Comparison of ENCODE assay signal across 23 mouse cellular contexts in the genomic region with DNA sequence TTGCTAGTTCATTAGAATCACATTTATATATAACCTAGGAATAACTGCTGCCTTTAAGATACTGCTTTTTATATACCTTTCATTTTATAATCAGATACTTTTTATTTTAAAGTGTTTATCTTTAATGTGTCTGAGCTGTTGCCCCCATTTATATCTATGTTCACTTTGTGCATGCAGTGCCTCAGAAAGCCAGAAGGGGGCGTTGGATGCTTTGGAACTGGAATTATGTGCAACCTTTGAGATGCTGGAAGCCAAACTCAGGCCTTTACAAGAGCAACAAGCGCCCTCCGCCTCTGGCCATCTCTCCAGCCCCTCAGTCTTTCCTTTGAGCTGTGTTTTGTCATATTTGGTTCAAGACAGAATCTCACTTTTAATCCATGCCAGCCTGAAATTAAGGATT. TPM values are rescaled to one million over a fixed set of nuclear protein-coding genes. Genes with fewer than 3 reads are reported as not detected.
DNase-seq lines count a peak whose midpoint lies in the region; ATAC-seq and TF ChIP-seq lines count a peak whose summit lies in the region.
"Had no signal": no experiment of that assay in that cellular context is flagged by ENCODE, and none has a peak within 500 bp of the region (broad histone marks: within the 10 kb centered on the region; RNA-seq: fewer than 3 reads in every experiment).

No protein-coding gene starts in this region.

- no peak for TF ChIP-seq POLR2A in brain, embryonic 14.5 days (IDR thresholded peaks at IDR 0.05; ENCODE audit: borderline replicate concordance, extremely low read depth, insufficient read depth, insufficient read length, poor library complexity, severe bottlenecking)

- no peak overlapping the region for H3K27ac ChIP-seq in left cerebral cortex, adult 2 months
- H3K27ac ChIP-seq: embryonic facial prominence, embryonic 12.5 days; hindbrain, embryonic 14.5 days; limb, embryonic 15.5 days had no signal

- peak; percentile 29 for TF ChIP-seq CTCF in left cerebral cortex, adult 2 months (IDR thresholded peaks at IDR 0.05)
- TF ChIP-seq CTCF in brain, embryonic 14.5 days (IDR thresholded peaks at IDR 0.05; ENCODE audit: borderline replicate concordance, extremely low read depth, insufficient read depth, insufficient read length) = peak; percentile 39; the same call in 1 of the 2 replicates

- DNase-seq in CD4-positive, CD25-positive, alpha-beta regulatory T cell, adult 2 months (ENCODE audit: low read depth, low spot score) = peak; percentile 24
- DNase-seq in left cerebral cortex, adult 2 months (ENCODE audit: extremely low spot score in 1 of 2, low spot score in 2 of 2) = no peak
- no peak for DNase-seq in left cerebral cortex, postnatal 25 days (ENCODE audit: low spot score in 2 of 2)
- peak; percentile 14 to 26 for DNase-seq in B cell, adult 2 months
- DNase-seq in brain, embryonic 14.5 days (ENCODE audit: low read depth) = no peak
- no peak for DNase-seq in cerebellum, adult 11-12 months
- DNase-seq in kidney, adult 18-20 months = no peak
- DNase-seq: adrenal gland, adult 2 months; cerebellum, adult 2 months; gastrocnemius, postnatal 10 days; heart, postnatal 14 days; kidney, adult 2 months; kidney, postnatal 25 days; lung, postnatal 14 days; thymus, postnatal 14 days had no signal

- ATAC-seq in CD4-positive, CD25-positive, alpha-beta regulatory T cell, adult 4 months = no peak
- ATAC-seq: forebrain, embryonic 16.5 days had no signal

- intact Hi-C loops in left cerebral cortex, adult 2 months (cut with DNase I) = no loop called here
- intact Hi-C loops in left cerebral cortex, postnatal 25 days (cut with DNase I) = no loop called here

- no peak overlapping the region for H3K4me3 ChIP-seq in left cerebral cortex, adult 2 months
- H3K4me3 ChIP-seq: embryonic facial prominence, embryonic 12.5 days; limb, embryonic 15.5 days had no signal

RNA-seq across cellular contexts. Expression of a gene that starts 4.1 kb away (rescaled TPM):
- under 1 TPM in 1 of 2 experiments, not detected in 1; 0.62 TPM for polyA plus RNA-seq in CD4-positive, CD25-positive, alpha-beta regulatory T cell, adult 4 months (2017; shearing (Covaris generic))
- total RNA-seq in left cerebral cortex, adult 2 months (2021) = 10 to 100 TPM; 63.3 to 64.4 TPM
- total RNA-seq in left cerebral cortex, postnatal 25 days (2021) = 10 to 100 TPM; 58.4 to 61.2 TPM
- polyA plus RNA-seq in brain, embryonic 14.5 days (2012; rRNA removed) = 62.0 and 63.2 TPM in 2 replicates

RNA-seq across cellular contexts. Expression of a gene that starts 5.8 kb away (rescaled TPM):
- polyA plus RNA-seq in CD4-positive, CD25-positive, alpha-beta regulatory T cell, adult 4 months (2017; shearing (Covaris generic)) = 1 to 10 TPM in 1 of 2 experiments, under 1 TPM in 1; 0.94 to 1.8 TPM
- total RNA-seq in left cerebral cortex, adult 2 months (2021) = 10 to 100 TPM; 32.3 to 33.4 TPM
- 10 to 100 TPM; 32.5 to 34.3 TPM for total RNA-seq in left cerebral cortex, postnatal 25 days (2021)
- 40.9 and 46.6 TPM in 2 replicates for polyA plus RNA-seq in brain, embryonic 14.5 days (2012; rRNA removed)

RNA-seq across cellular contexts. Expression of a gene that starts 19.2 kb away (rescaled TPM):
- polyA plus RNA-seq in CD4-positive, CD25-positive, alpha-beta regulatory T cell, adult 4 months (2017; shearing (Covaris generic)) = not detected
- 1 to 10 TPM in 1 of 2 experiments, under 1 TPM in 1; 0.79 to 1.1 TPM for total RNA-seq in left cerebral cortex, adult 2 months (2021)
- total RNA-seq in left cerebral cortex, postnatal 25 days (2021) = 1 to 10 TPM in 1 of 2 experiments, under 1 TPM in 1; 0.25 to 1.7 TPM
- polyA plus RNA-seq in brain, embryonic 14.5 days (2012; rRNA removed) = 0.50 and 0.81 TPM in 2 replicates
- total RNA-seq: adrenal gland, adult 2 months; common myeloid progenitor, adult 5-6 weeks; gastrocnemius, postnatal 10 days; heart, postnatal 14 days; megakaryocyte-erythroid progenitor cell, adult 5-6 weeks had no signal
- polyA plus RNA-seq: adrenal gland, adult 2 months; embryonic facial prominence, embryonic 12.5 days; heart, embryonic 11.5 days; kidney, adult 2 months had no signal

RNA-seq across cellular contexts. Expression of a gene that starts 30.3 kb away (rescaled TPM):
- not detected for polyA plus RNA-seq in CD4-positive, CD25-positive, alpha-beta regulatory T cell, adult 4 months (2017; shearing (Covaris generic))
- total RNA-seq in left cerebral cortex, adult 2 months (2021) = 1 to 10 TPM; 1.1 to 1.9 TPM
- 1 to 10 TPM; 1.4 to 2.0 TPM for total RNA-seq in left cerebral cortex, postnatal 25 days (2021)
- polyA plus RNA-seq in brain, embryonic 14.5 days (2012; rRNA removed) = 30.3 and 43.3 TPM in 2 replicates
- total RNA-seq: common myeloid progenitor, adult 5-6 weeks; gastrocnemius, postnatal 10 days; heart, postnatal 14 days; megakaryocyte-erythroid progenitor cell, adult 5-6 weeks had no signal
- polyA plus RNA-seq: kidney, adult 2 months had no signal

RNA-seq across cellular contexts. Expression of a gene that starts 40.1 kb away (rescaled TPM):
- polyA plus RNA-seq in CD4-positive, CD25-positive, alpha-beta regulatory T cell, adult 4 months (2017; shearing (Covaris generic)) = 10 to 100 TPM; 35.3 to 36.3 TPM
- 10 to 100 TPM; 41.7 to 47.0 TPM for total RNA-seq in left cerebral cortex, adult 2 months (2021)
- total RNA-seq in left cerebral cortex, postnatal 25 days (2021) = 10 to 100 TPM; 39.0 to 40.8 TPM
- polyA plus RNA-seq in brain, embryonic 14.5 days (2012; rRNA removed) = 105 and 134 TPM in 2 replicates

Comparison
In these comparisons a context has a peak if more than half of its experiments do, and no peak if none do; other contexts are left out.
1. DNase-seq: peak in CD4-positive, CD25-positive, alpha-beta regulatory T cell, adult 2 months (single experiment) and B cell, adult 2 months (2 of 2); none in left cerebral cortex, adult 2 months (0 of 2), left cerebral cortex, postnatal 25 days (0 of 2), brain, embryonic 14.5 days (single experiment), cerebellum, adult 11-12 months (single experiment) and kidney, adult 18-20 months (single experiment).